33 mouse cellular contexts compared by ENCODE assay signal in genomic region chr14:109660351-109660750, GRCm38 (mm10).
A peak's percentile ranks its signal among the peaks of the same experiment; 100 is the strongest.
DNase-seq lines count a peak whose midpoint lies in the region; ATAC-seq and TF ChIP-seq lines count a peak whose summit lies in the region.
"Had no signal": no experiment of that assay in that cellular context is flagged by ENCODE, and none has a peak within 500 bp of the region (broad histone marks: within the 10 kb centered on the region; RNA-seq: fewer than 3 reads in every experiment).

No protein-coding gene starts in this region.

- H3K4me3 ChIP-seq in forebrain, embryonic 14.5 days (ENCODE audit: low read depth, low read length): no peak overlapping the region
- H3K4me3 ChIP-seq in forebrain, embryonic 10.5 days: no peak overlapping the region
- H3K4me3 ChIP-seq in intestine, postnatal 0 days (ENCODE audit: low read depth, low read length): no peak overlapping the region
- H3K4me3 ChIP-seq in intestine, embryonic 15.5 days (replicated peaks): no peak overlapping the region
- no peak overlapping the region for H3K4me3 ChIP-seq in midbrain, embryonic 14.5 days (replicated peaks; ENCODE audit: low read depth, low read length)
- no peak overlapping the region for H3K4me3 ChIP-seq in midbrain, embryonic 13.5 days (replicated peaks)
- H3K4me3 ChIP-seq in cerebellum, adult 2 months (replicated peaks; ENCODE audit: insufficient read depth, low read depth, low read length): no peak overlapping the region
- H3K4me3 ChIP-seq: embryonic facial prominence, embryonic 10.5 days; embryonic facial prominence, embryonic 15.5 days; heart, embryonic 10.5 days; heart, embryonic 15.5 days; limb, embryonic 13.5 days; megakaryocyte, embryonic 14.5 days; midbrain, embryonic 15.5 days had no signal

- TF ChIP-seq POLR2A in cerebellum, adult 2 months (IDR thresholded peaks at IDR 0.05; ENCODE audit: borderline replicate concordance, insufficient read depth, low read length): no peak

- no peak overlapping the region for H3K9ac ChIP-seq in forebrain, embryonic 14.5 days (ENCODE audit: low read length)
- no peak overlapping the region for H3K9ac ChIP-seq in intestine, postnatal 0 days (ENCODE audit: low read depth, low read length)
- no peak overlapping the region for H3K9ac ChIP-seq in intestine, embryonic 15.5 days
- no peak overlapping the region for H3K9ac ChIP-seq in midbrain, embryonic 14.5 days (replicated peaks; ENCODE audit: low read length)
- H3K9ac ChIP-seq in midbrain, embryonic 13.5 days (replicated peaks): no peak overlapping the region
- H3K9ac ChIP-seq: embryonic facial prominence, embryonic 15.5 days; heart, embryonic 15.5 days; limb, embryonic 13.5 days; midbrain, embryonic 15.5 days had no signal

- no peaks in the 10 kb centered on the region for H3K4me1 ChIP-seq in forebrain, embryonic 14.5 days (ENCODE audit: control insufficient read depth, insufficient read depth, low read length)
- H3K4me1 ChIP-seq in forebrain, embryonic 10.5 days: no peaks in the 10 kb centered on the region
- H3K4me1 ChIP-seq in intestine, postnatal 0 days (replicated peaks; ENCODE audit: control insufficient read depth, insufficient read depth, low read length): no peaks in the 10 kb centered on the region
- H3K4me1 ChIP-seq in intestine, embryonic 15.5 days (replicated peaks): no peaks in the 10 kb centered on the region
- no peaks in the 10 kb centered on the region for H3K4me1 ChIP-seq in midbrain, embryonic 14.5 days (ENCODE audit: control insufficient read depth, insufficient read depth, low read length)
- no peaks in the 10 kb centered on the region for H3K4me1 ChIP-seq in midbrain, embryonic 13.5 days (replicated peaks)
- no peaks in the 10 kb centered on the region for H3K4me1 ChIP-seq in cerebellum, adult 2 months (ENCODE audit: control insufficient read depth, insufficient read depth, low read length)
- H3K4me1 ChIP-seq: embryonic facial prominence, embryonic 10.5 days; embryonic facial prominence, embryonic 15.5 days; heart, embryonic 10.5 days; heart, embryonic 15.5 days; limb, embryonic 13.5 days; megakaryocyte, embryonic 14.5 days; midbrain, embryonic 15.5 days had no signal

- TF ChIP-seq CTCF in intestine, postnatal 0 days (IDR thresholded peaks at IDR 0.05; ENCODE audit: low read depth): 0 out of 2 replicates have a peak, but pooled peaks have one; percentile 6
- TF ChIP-seq CTCF in cerebellum, adult 2 months (IDR thresholded peaks at IDR 0.05; ENCODE audit: borderline replicate concordance, insufficient read depth, low read depth, low read length): no peak

- no peak overlapping the region for H3K27ac ChIP-seq in forebrain, embryonic 14.5 days (ENCODE audit: low read depth, low read length)
- no peak overlapping the region for H3K27ac ChIP-seq in forebrain, embryonic 10.5 days
- no peak overlapping the region for H3K27ac ChIP-seq in intestine, postnatal 0 days (ENCODE audit: low read depth, low read length)
- no peak overlapping the region for H3K27ac ChIP-seq in intestine, embryonic 15.5 days
- no peak overlapping the region for H3K27ac ChIP-seq in midbrain, embryonic 14.5 days (replicated peaks; ENCODE audit: low read depth, low read length)
- H3K27ac ChIP-seq in midbrain, embryonic 13.5 days: no peak overlapping the region
- no peak overlapping the region for H3K27ac ChIP-seq in cerebellum, adult 2 months (ENCODE audit: insufficient read depth, low read length)
- H3K27ac ChIP-seq: embryonic facial prominence, embryonic 10.5 days; embryonic facial prominence, embryonic 15.5 days; heart, embryonic 10.5 days; heart, embryonic 15.5 days; limb, embryonic 13.5 days; midbrain, embryonic 15.5 days had no signal

- H3K36me3 ChIP-seq in forebrain, embryonic 14.5 days (ENCODE audit: control insufficient read depth, insufficient read depth, low read length): no peaks in the 10 kb centered on the region
- H3K36me3 ChIP-seq in forebrain, embryonic 10.5 days (replicated peaks): no peaks in the 10 kb centered on the region
- no peaks in the 10 kb centered on the region for H3K36me3 ChIP-seq in intestine, postnatal 0 days (ENCODE audit: control insufficient read depth, insufficient read depth)
- no peaks in the 10 kb centered on the region for H3K36me3 ChIP-seq in intestine, embryonic 15.5 days
- no peaks in the 10 kb centered on the region for H3K36me3 ChIP-seq in midbrain, embryonic 14.5 days (ENCODE audit: control insufficient read depth, insufficient read depth, low read length)
- no peaks in the 10 kb centered on the region for H3K36me3 ChIP-seq in midbrain, embryonic 13.5 days
- H3K36me3 ChIP-seq: embryonic facial prominence, embryonic 10.5 days; embryonic facial prominence, embryonic 15.5 days; G1E; heart, embryonic 10.5 days; heart, embryonic 15.5 days; limb, embryonic 13.5 days; midbrain, embryonic 15.5 days had no signal

- peak; percentile 48 for DNase-seq in forebrain, embryonic 14.5 days (ENCODE audit: low spot score)
- DNase-seq in forebrain, embryonic 10.5 days (ENCODE audit: extremely low spot score, low spot score): no peak
- DNase-seq in midbrain, embryonic 14.5 days: peak; percentile 38
- no peak for DNase-seq in cerebellum, adult 2 months
- no peak for DNase-seq in adrenal gland, postnatal 25 days
- DNase-seq: adrenal gland, postnatal 10 days; cerebellum, adult 8-10 months; cerebellum, postnatal 25 days; gastrocnemius, postnatal 25 days; heart, adult 11 months; kidney, adult 2 months; kidney, postnatal 10 days; layer of hippocampus, adult 9-11 months; lung, postnatal 36 days; right cerebral cortex, adult 18-20 months; spleen, adult 18-20 months; thymus, adult 2 months; thymus, postnatal 36 days had no signal

- no peaks in the 10 kb centered on the region for H3K27me3 ChIP-seq in forebrain, embryonic 14.5 days (replicated peaks; ENCODE audit: control insufficient read depth, insufficient read depth, low read length)
- H3K27me3 ChIP-seq in forebrain, embryonic 10.5 days (ENCODE audit: poor library complexity, severe bottlenecking): no peaks in the 10 kb centered on the region
- H3K27me3 ChIP-seq in intestine, postnatal 0 days (replicated peaks; ENCODE audit: control insufficient read depth, insufficient read depth, low read length): no peaks in the 10 kb centered on the region
- no peaks in the 10 kb centered on the region for H3K27me3 ChIP-seq in intestine, embryonic 15.5 days (replicated peaks)
- no peaks in the 10 kb centered on the region for H3K27me3 ChIP-seq in midbrain, embryonic 14.5 days (ENCODE audit: control insufficient read depth, insufficient read depth, low read length)
- H3K27me3 ChIP-seq in midbrain, embryonic 13.5 days: no peaks in the 10 kb centered on the region
- no peaks in the 10 kb centered on the region for H3K27me3 ChIP-seq in cerebellum, adult 2 months (ENCODE audit: control insufficient read depth, insufficient read depth, low read length)
- H3K27me3 ChIP-seq: embryonic facial prominence, embryonic 15.5 days; heart, embryonic 15.5 days; limb, embryonic 13.5 days; megakaryocyte, embryonic 14.5 days; midbrain, embryonic 15.5 days; Patski had no signal

- no peak for ATAC-seq in forebrain, embryonic 14.5 days
- ATAC-seq in intestine, postnatal 0 days: no peak
- no peak for ATAC-seq in intestine, embryonic 15.5 days
- ATAC-seq in midbrain, embryonic 14.5 days (ENCODE audit: low FRiP score, low TSS enrichment): no peak
- ATAC-seq in midbrain, embryonic 13.5 days: no peak
- ATAC-seq: forebrain, embryonic 16.5 days; inflammation-experienced regulatory T-cells, adult 6 months; midbrain, embryonic 15.5 days; Patski had no signal

- no peaks in the 10 kb centered on the region for H3K9me3 ChIP-seq in forebrain, embryonic 14.5 days (replicated peaks; ENCODE audit: control insufficient read depth, low read length)
- no peaks in the 10 kb centered on the region for H3K9me3 ChIP-seq in forebrain, embryonic 10.5 days
- H3K9me3 ChIP-seq in intestine, postnatal 0 days (ENCODE audit: control insufficient read depth): no peaks in the 10 kb centered on the region
- H3K9me3 ChIP-seq in intestine, embryonic 15.5 days: no peaks in the 10 kb centered on the region
- H3K9me3 ChIP-seq in midbrain, embryonic 14.5 days (ENCODE audit: control insufficient read depth, low read length): no peaks in the 10 kb centered on the region
- H3K9me3 ChIP-seq in midbrain, embryonic 13.5 days: no peaks in the 10 kb centered on the region
- H3K9me3 ChIP-seq: embryonic facial prominence, embryonic 10.5 days; embryonic facial prominence, embryonic 15.5 days; heart, embryonic 10.5 days; heart, embryonic 15.5 days; limb, embryonic 13.5 days; megakaryocyte, embryonic 14.5 days; midbrain, embryonic 15.5 days had no signal

- no peak overlapping the region for H3K4me2 ChIP-seq in forebrain, embryonic 14.5 days (ENCODE audit: low read length)
- no peak overlapping the region for H3K4me2 ChIP-seq in intestine, postnatal 0 days (replicated peaks; ENCODE audit: low read depth)
- H3K4me2 ChIP-seq in intestine, embryonic 15.5 days (replicated peaks): no peak overlapping the region
- no peak overlapping the region for H3K4me2 ChIP-seq in midbrain, embryonic 14.5 days (ENCODE audit: low read length)
- H3K4me2 ChIP-seq in midbrain, embryonic 13.5 days (replicated peaks): no peak overlapping the region
- H3K4me2 ChIP-seq: embryonic facial prominence, embryonic 15.5 days; heart, embryonic 15.5 days; limb, embryonic 13.5 days; liver, embryonic 11.5 days; midbrain, embryonic 15.5 days had no signal

Comparison
In these comparisons a context has a peak if more than half of its experiments do, and no peak if none do; other contexts are left out.
1. DNase-seq: peak in forebrain, embryonic 14.5 days (single experiment) and midbrain, embryonic 14.5 days (single experiment); none in forebrain, embryonic 10.5 days (single experiment), cerebellum, adult 2 months (0 of 2) and adrenal gland, postnatal 25 days (single experiment).